Mouse (Mus musculus) midbrain, embryonic 14.5 days (tissue): ENCODE results near the gene Cryba4. TPM values are rescaled to one million over a fixed set of nuclear protein-coding genes. Genes with fewer than 3 reads are reported as not detected.
A peak's percentile ranks its signal among the peaks of the same experiment; 100 is the strongest.

Source experiments
- ATAC-seq: fragments of 200-750 bp; cut with Nextera tagmentation; 2 replicates; pipeline ENCODE4 v1.8.0; 2017; ENCODE audit warnings: moderate number of reproducible peaks, moderate library complexity; ENCODE audit not compliant: low FRiP score, low TSS enrichment
- DNase-seq: peaks from one replicate; pipeline ENCODE4 v3.0.0-alpha.2; 2015
- H3K27ac ChIP-seq: fragments of 300-500 bp; sonication (generic); replicated peaks from 2 replicates; pipeline ENCODE4 v1.5.1; 2014; ENCODE audit warnings: mild to moderate bottlenecking, low read depth, low read length, moderate library complexity
- H3K27me3 ChIP-seq: fragments of 300-500 bp; sonication (generic); 2 replicates; pipeline ENCODE4 v1.6.1; 2014; ENCODE audit warnings: low read length, control low read depth, mixed read lengths; ENCODE audit not compliant: control insufficient read depth, insufficient read depth
- H3K36me3 ChIP-seq: fragments of 300-500 bp; sonication (generic); 2 replicates; pipeline ENCODE4 v1.6.1; 2014; ENCODE audit warnings: low read length, control low read depth; ENCODE audit not compliant: control insufficient read depth, insufficient read depth
- H3K4me1 ChIP-seq: fragments of 300-500 bp; sonication (generic); 2 replicates; pipeline ENCODE4 v1.6.1; 2014; ENCODE audit warnings: mild to moderate bottlenecking, antibody characterized with exemption, low read length, control low read depth; ENCODE audit not compliant: control insufficient read depth, insufficient read depth
- H3K4me2 ChIP-seq: fragments of 300-500 bp; sonication (generic); 2 replicates; pipeline ENCODE4 v1.6.1; 2014; ENCODE audit warnings: mild to moderate bottlenecking, low read length, moderate library complexity
- H3K4me3 ChIP-seq: fragments of 300-500 bp; sonication (generic); replicated peaks from 2 replicates; pipeline ENCODE4 v1.5.1; 2014; ENCODE audit warnings: low read depth, low read length
- H3K9ac ChIP-seq: fragments of 300-500 bp; sonication (generic); replicated peaks from 2 replicates; pipeline ENCODE4 v1.6.1; 2014; ENCODE audit warnings: mild to moderate bottlenecking, low read length, moderate library complexity
- H3K9me3 ChIP-seq: fragments of 300-500 bp; sonication (generic); 2 replicates; pipeline ENCODE4 v1.6.1; 2016; ENCODE audit warnings: low read length, control low read depth, mixed read lengths; ENCODE audit not compliant: control insufficient read depth
- WGBS: fragments of 180-500 bp; shearing (Covaris S2); extraction: QIAGEN DNeasy Blood & Tissue Kit; methylation state at CpG from one replicate; pipeline ENCODE4 v1.1.7; 2014; 5-methylcytosine and 5-hydroxymethylcytosine counted together
- polyA plus RNA-seq: library from polyadenylated mRNA; unstranded; fragments of >200 nt; fragmentation: Nextera tagmentation; extraction: Ambion mirVana; gene quantifications from 2 replicates; pipeline ENCODE4 v1.2.1, GENCODE M21; 2014

The Cryba4 gene
- polyA plus RNA-seq, 1 experiment from 2014 or later, result 1.2 TPM

DNA sequence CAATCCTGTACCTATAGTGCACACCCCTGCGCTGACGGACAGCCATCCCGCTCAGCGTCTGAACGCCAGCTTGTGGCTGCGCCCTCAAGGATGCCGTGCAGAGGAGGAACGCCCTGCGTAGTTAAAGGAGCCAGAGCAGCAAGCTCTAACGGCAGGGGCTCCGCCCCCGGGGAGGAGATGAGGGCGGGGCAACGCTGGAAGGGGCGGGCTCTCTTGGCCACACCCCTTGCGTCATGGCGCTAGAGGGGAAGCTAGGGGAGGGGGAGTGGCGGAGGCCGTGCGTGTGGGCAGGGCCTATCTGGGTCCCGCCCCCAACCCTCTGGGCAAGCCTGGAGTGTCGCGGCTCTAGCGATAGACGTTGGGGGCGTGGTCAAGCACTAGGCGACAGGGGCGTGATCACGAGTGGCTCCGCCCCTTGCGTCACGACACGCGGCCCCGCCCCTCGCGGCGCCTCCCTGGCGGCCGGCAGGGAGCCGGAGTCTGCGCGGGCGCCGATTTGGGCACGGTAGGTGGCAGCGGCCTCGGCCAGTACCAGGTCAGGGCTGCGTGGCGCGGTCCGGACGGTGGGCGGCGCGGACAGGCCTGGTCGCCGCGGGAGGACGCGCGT, 24.1 kb upstream of the Cryba4 start, which contains the start of gene Tpst2:
TSS of gene Tpst2 (plus strand) at position 425 of the 607 bp plus-strand sequence.
- H3K4me2 ChIP-seq, result peak within 1 kb of the TSS; percentile 89
- peak within 1 kb of the TSS; percentile 65 for H3K9ac ChIP-seq
- no peaks in the 10 kb centered on the region for H3K9me3 ChIP-seq
- peak within 1 kb of the TSS; percentile 76 for H3K27ac ChIP-seq
- no peaks in the 10 kb centered on the region for H3K27me3 ChIP-seq
- WGBS, result under 1% methylated on average over 50 of the region's 62 CpGs
- peaks cover 10% of the 10 kb centered on the region; the same call in 1 of the 2 replicates for H3K4me1 ChIP-seq
- DNase-seq, result peak; percentile 100
- H3K4me3 ChIP-seq, result peak within 1 kb of the TSS; percentile 71
- ATAC-seq, result peak; percentile 94
- H3K36me3 ChIP-seq, result no peaks in the 10 kb centered on the region

DNA sequence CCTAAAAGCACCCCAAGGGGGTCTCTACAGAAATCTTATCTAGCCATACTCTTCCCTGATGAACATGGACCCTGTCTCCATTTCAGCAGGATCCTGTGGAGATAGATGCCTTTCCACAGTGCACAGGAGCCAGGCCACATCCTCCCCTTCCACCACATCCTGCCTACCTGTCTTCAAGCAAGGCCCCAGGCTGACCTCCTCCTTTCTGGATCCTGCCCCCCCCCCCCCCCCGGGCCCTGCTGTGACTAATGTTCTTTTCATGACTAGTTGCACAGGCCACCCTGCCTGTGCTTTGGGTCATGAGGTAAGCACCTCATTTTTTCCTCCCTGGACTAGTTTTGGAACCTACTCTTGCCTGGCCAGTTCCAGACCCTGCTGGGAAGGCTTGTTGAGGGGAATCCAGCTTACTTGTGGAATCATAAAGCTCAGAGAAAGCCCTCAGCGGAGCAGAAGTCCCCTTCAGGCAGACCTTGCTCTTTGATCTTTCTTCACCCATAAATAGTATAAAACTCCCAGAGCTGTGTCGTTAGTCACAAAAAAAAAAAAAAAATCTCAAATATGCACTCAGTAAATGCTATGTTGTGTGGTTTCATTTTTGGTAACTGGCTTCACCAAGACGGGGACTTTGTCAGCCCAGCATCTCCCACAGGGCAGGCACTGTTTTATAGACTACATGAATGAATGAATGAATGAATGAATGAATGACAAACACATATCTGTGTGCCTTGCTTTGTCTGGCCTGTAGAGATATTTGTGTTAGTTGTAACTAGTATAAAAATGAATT, 22.9 kb upstream of the Cryba4 start:
- Histone ChIP-seq H3K4me2 (peak overlapping the region; percentile 89), H3K4me1 (peaks cover 20% of the 10 kb centered on the region; the same call in 1 of the 2 replicates), H3K9me3 (no peaks in the 10 kb centered on the region), H3K36me3 (no peaks in the 10 kb centered on the region), H3K4me3 (peak overlapping the region; percentile 71; the same call in 1 of the 2 replicates), H3K27ac (no peak overlapping the region), H3K9ac (no peak overlapping the region), H3K27me3 (no peaks in the 10 kb centered on the region)
- WGBS, result 58% methylated on average over 4 of the region's 4 CpGs
- DNase-seq (no peak), ATAC-seq (no peak)

- WGBS, result 50% methylated on average over 2 of the region's 2 CpGs
- no peaks in the 10 kb centered on the region for H3K27me3 ChIP-seq
Measured at GRCm38 (mm10) chr5:112273746-112274463, 21.6 kb upstream of the Cryba4 start.

DNA sequence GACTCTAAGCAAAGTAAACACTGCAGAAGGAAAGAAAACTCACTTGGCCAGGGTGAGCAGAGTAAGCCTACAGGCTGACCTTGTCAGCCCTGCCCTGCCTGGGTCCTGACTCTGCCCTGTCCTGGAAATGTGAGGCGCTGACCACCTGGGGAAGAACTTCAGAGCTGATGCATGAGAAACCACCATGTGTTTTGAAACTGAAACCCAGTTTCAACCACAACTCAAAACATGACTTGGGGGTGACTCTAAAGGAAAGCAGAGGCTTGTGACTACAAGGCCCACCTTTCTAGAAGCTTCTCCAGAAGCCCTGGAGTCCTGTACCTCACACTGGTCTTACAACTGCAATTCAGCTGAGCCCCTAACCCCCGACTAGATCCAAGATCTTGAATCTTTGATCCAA, 20.6 kb upstream of the Cryba4 start:
- Histone ChIP-seq H3K36me3 (no peaks in the 10 kb centered on the region), H3K9ac (no peak overlapping the region), H3K4me1 (peaks cover 20% of the 10 kb centered on the region; the same call in 1 of the 2 replicates), H3K4me3 (no peak overlapping the region), H3K27me3 (no peaks in the 10 kb centered on the region), H3K27ac (no peak overlapping the region), H3K9me3 (no peaks in the 10 kb centered on the region), H3K4me2 (no peak overlapping the region)
- no peak for DNase-seq
- ATAC-seq, result no peak
- 80% methylated on average over 2 of the region's 2 CpGs for WGBS

More at GRCm38 (mm10) chr5:112273746-112274463, 21.6 kb upstream of the Cryba4 start:
- DNase-seq (no peak), ATAC-seq (no peak)
- no peak overlapping the region for H3K4me2 ChIP-seq
- no peak overlapping the region for H3K4me3 ChIP-seq
- H3K4me1 ChIP-seq, result peaks cover 20% of the 10 kb centered on the region; the same call in 1 of the 2 replicates
- H3K9me3 ChIP-seq, result no peaks in the 10 kb centered on the region
- no peaks in the 10 kb centered on the region for H3K36me3 ChIP-seq
- no peak overlapping the region for H3K27ac ChIP-seq
- no peak overlapping the region for H3K9ac ChIP-seq

DNA sequence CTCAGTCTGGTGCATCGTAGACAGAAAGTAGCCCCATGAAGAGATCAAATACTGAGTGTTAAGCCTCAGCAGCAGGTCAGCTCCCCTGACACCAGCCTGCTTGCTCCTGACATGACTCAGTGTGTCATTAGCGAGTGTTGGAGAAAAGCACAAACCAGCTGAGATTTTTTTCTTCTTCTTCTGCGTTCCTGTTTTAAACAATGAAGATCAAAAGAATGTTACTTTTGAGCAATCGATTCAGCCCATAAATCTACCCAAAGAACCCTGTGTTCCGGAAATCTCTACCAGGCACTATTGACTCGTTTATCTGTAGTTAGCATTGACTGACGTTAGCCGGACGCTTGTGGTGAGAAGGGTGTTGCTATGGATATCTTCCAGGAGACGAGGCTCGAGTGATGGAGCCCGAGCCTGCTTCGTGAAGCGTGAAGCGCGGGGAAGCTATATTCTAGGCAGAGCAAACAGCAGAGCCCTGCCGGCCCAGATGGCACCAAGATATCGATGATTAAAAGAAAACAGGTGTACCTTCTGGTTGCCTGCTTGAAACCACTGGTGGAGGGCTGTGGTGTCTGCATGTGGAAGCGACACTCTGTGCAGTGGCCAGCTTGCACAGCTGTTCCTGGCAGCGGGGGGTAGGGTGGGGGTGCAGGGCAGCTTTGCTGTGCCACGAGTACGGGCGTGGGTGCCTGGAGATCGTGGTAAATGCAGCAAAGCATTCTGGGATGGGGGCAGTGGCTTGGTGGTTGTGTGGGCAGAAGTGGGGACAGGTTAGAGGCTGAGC, 18.6 kb upstream of the Cryba4 start:
- H3K36me3 ChIP-seq, result no peaks in the 10 kb centered on the region
- peak; percentile 75 for DNase-seq
- ATAC-seq, result no peak
- H3K4me2 ChIP-seq, result peak overlapping the region; percentile 11
- H3K4me3 ChIP-seq, result no peak overlapping the region
- 18% methylated on average over 24 of the region's 24 CpGs for WGBS
- H3K27ac ChIP-seq, result peak overlapping the region; percentile 76
- peaks cover 12% of the 10 kb centered on the region; the same call in 1 of the 2 replicates for H3K4me1 ChIP-seq
- no peaks in the 10 kb centered on the region for H3K9me3 ChIP-seq
- H3K9ac ChIP-seq, result no peak overlapping the region; the same call in 1 of the 2 replicates
- H3K27me3 ChIP-seq, result no peaks in the 10 kb centered on the region

- H3K27ac ChIP-seq, result no peak overlapping the region
- H3K4me2 ChIP-seq, result no peak overlapping the region; the same call in 1 of the 2 replicates
- H3K27me3 ChIP-seq, result no peaks in the 10 kb centered on the region
- H3K4me3 ChIP-seq, result no peak overlapping the region
- H3K4me1 ChIP-seq, result peaks cover 10% of the 10 kb centered on the region; the same call in 1 of the 2 replicates
- H3K36me3 ChIP-seq, result no peaks in the 10 kb centered on the region
- ATAC-seq (no peak), DNase-seq (no peak)
- 68% methylated on average over 9 of the region's 9 CpGs for WGBS
- H3K9me3 ChIP-seq, result no peaks in the 10 kb centered on the region
- H3K9ac ChIP-seq, result no peak overlapping the region
Measured at GRCm38 (mm10) chr5:112266011-112266777, 13.9 kb upstream of the Cryba4 start.

- ATAC-seq, result no peak
- Histone ChIP-seq H3K4me1 (peaks cover 4% of the 10 kb centered on the region; the same call in 1 of the 2 replicates), H3K9ac (no peak overlapping the region), H3K4me2 (no peak overlapping the region; the same call in 1 of the 2 replicates), H3K4me3 (no peak overlapping the region), H3K27me3 (no peaks in the 10 kb centered on the region), H3K27ac (no peak overlapping the region), H3K36me3 (no peaks in the 10 kb centered on the region), H3K9me3 (no peaks in the 10 kb centered on the region)
- peak; percentile 49 for DNase-seq
- WGBS, result 8% methylated on average over 10 of the region's 10 CpGs
Measured at GRCm38 (mm10) chr5:112265515-112265914, 13.2 kb upstream of the Cryba4 start.
